In genomic region chrX:101882141-101882751, GRCm38 (mm10) we compare ENCODE assay signal across 16 mouse cellular contexts. TPM values are rescaled to one million over a fixed set of nuclear protein-coding genes. Genes with fewer than 3 reads are reported as not detected.
A peak's percentile ranks its signal among the peaks of the same experiment; 100 is the strongest.
DNase-seq lines count a peak whose midpoint lies in the region; ATAC-seq and TF ChIP-seq lines count a peak whose summit lies in the region.
"Had no signal": no experiment of that assay in that cellular context is flagged by ENCODE, and none has a peak within 500 bp of the region (broad histone marks: within the 10 kb centered on the region; RNA-seq: fewer than 3 reads in every experiment).

No protein-coding gene starts in this region.

- H3K4me2 ChIP-seq in intestine, embryonic 14.5 days (ENCODE audit: low read length) = no peak overlapping the region
- no peak overlapping the region for H3K4me2 ChIP-seq in intestine, postnatal 0 days (replicated peaks; ENCODE audit: low read depth)
- no peak overlapping the region for H3K4me2 ChIP-seq in stomach, embryonic 14.5 days (replicated peaks; ENCODE audit: low read depth, low read length)
- H3K4me2 ChIP-seq: midbrain, embryonic 15.5 days; neural tube, embryonic 13.5 days had no signal

- H3K4me1 ChIP-seq in intestine, embryonic 14.5 days (replicated peaks; ENCODE audit: control insufficient read depth, insufficient read depth, low read length) = no peaks in the 10 kb centered on the region
- H3K4me1 ChIP-seq in intestine, postnatal 0 days (replicated peaks; ENCODE audit: control insufficient read depth, insufficient read depth, low read length) = no peaks in the 10 kb centered on the region
- H3K4me1 ChIP-seq in stomach, embryonic 14.5 days (ENCODE audit: control insufficient read depth, insufficient read depth, low read length) = no peaks in the 10 kb centered on the region
- 0 out of 2 replicates have a peak, but pooled peaks cover 2% of the 10 kb centered on the region for H3K4me1 ChIP-seq in thymus, adult 2 months (replicated peaks; ENCODE audit: control insufficient read depth, insufficient read depth, low read length)
- H3K4me1 ChIP-seq: midbrain, embryonic 15.5 days; neural tube, embryonic 13.5 days had no signal

- ATAC-seq in intestine, embryonic 14.5 days (replicated peaks; ENCODE audit: low FRiP score, low TSS enrichment, low read depth) = no peak
- no peak for ATAC-seq in intestine, postnatal 0 days
- peak; percentile 65; the same call in 1 of the 2 replicates for ATAC-seq in stomach, embryonic 14.5 days (ENCODE audit: insufficient number of reproducible peaks, insufficient read depth, low FRiP score, low read depth)
- ATAC-seq: midbrain, embryonic 15.5 days had no signal

- no peak for TF ChIP-seq CTCF in intestine, postnatal 0 days (IDR thresholded peaks at IDR 0.05; ENCODE audit: low read depth)
- TF ChIP-seq CTCF in thymus, adult 2 months (IDR thresholded peaks at IDR 0.05; ENCODE audit: borderline replicate concordance, control insufficient read depth, extremely low read depth, insufficient read depth, low read length, poor library complexity) = no peak

- no peak overlapping the region for H3K4me3 ChIP-seq in intestine, embryonic 14.5 days (ENCODE audit: low read depth, low read length)
- H3K4me3 ChIP-seq in intestine, postnatal 0 days (ENCODE audit: low read depth, low read length) = no peak overlapping the region
- H3K4me3 ChIP-seq in stomach, embryonic 14.5 days (ENCODE audit: low read depth, low read length) = no peak overlapping the region
- H3K4me3 ChIP-seq in thymus, adult 2 months (ENCODE audit: control insufficient read depth, insufficient read depth, low read length) = no peak overlapping the region
- H3K4me3 ChIP-seq: midbrain, embryonic 15.5 days; neural tube, embryonic 13.5 days had no signal

- TF ChIP-seq POLR2A in thymus, adult 2 months (IDR thresholded peaks at IDR 0.05; ENCODE audit: control insufficient read depth, extremely low read depth, insufficient read depth, low read length, poor library complexity) = no peak

- no peaks in the 10 kb centered on the region for H3K36me3 ChIP-seq in intestine, embryonic 14.5 days (ENCODE audit: control insufficient read depth, insufficient read depth, low read length)
- H3K36me3 ChIP-seq in intestine, postnatal 0 days (ENCODE audit: control insufficient read depth, insufficient read depth) = no peaks in the 10 kb centered on the region
- no peaks in the 10 kb centered on the region for H3K36me3 ChIP-seq in stomach, embryonic 14.5 days (ENCODE audit: control insufficient read depth, insufficient read depth, low read length)
- H3K36me3 ChIP-seq in thymus, adult 2 months (ENCODE audit: control insufficient read depth, insufficient read depth, low read length) = no peaks in the 10 kb centered on the region
- H3K36me3 ChIP-seq: midbrain, embryonic 15.5 days; neural tube, embryonic 13.5 days had no signal

- no peaks in the 10 kb centered on the region for H3K9me3 ChIP-seq in intestine, embryonic 14.5 days (ENCODE audit: control insufficient read depth, low read length)
- no peaks in the 10 kb centered on the region for H3K9me3 ChIP-seq in intestine, postnatal 0 days (ENCODE audit: control insufficient read depth)
- no peaks in the 10 kb centered on the region for H3K9me3 ChIP-seq in stomach, embryonic 14.5 days (ENCODE audit: control insufficient read depth, low read depth, low read length)
- H3K9me3 ChIP-seq: midbrain, embryonic 15.5 days; neural tube, embryonic 13.5 days had no signal

- 36% methylated on average over 3 of the region's 3 CpGs for WGBS in intestine, embryonic 14.5 days
- 50% methylated on average over 3 of the region's 3 CpGs for WGBS in intestine, postnatal 0 days
- 33% methylated on average over 3 of the region's 3 CpGs for WGBS in stomach, embryonic 14.5 days
- WGBS in thymus, adult 2 months = 70% methylated on average over 3 of the region's 3 CpGs

- H3K9ac ChIP-seq in intestine, embryonic 14.5 days (ENCODE audit: low read length) = no peak overlapping the region
- no peak overlapping the region for H3K9ac ChIP-seq in intestine, postnatal 0 days (ENCODE audit: low read depth, low read length)
- H3K9ac ChIP-seq in stomach, embryonic 14.5 days (replicated peaks; ENCODE audit: low read depth, low read length) = no peak overlapping the region
- H3K9ac ChIP-seq: midbrain, embryonic 15.5 days; neural tube, embryonic 13.5 days had no signal

- peaks cover 6% of the 10 kb centered on the region; the same call in 1 of the 2 replicates for H3K27me3 ChIP-seq in intestine, embryonic 14.5 days (replicated peaks; ENCODE audit: control insufficient read depth, insufficient read depth, low read length)
- no peaks in the 10 kb centered on the region for H3K27me3 ChIP-seq in intestine, postnatal 0 days (replicated peaks; ENCODE audit: control insufficient read depth, insufficient read depth, low read length)
- H3K27me3 ChIP-seq in stomach, embryonic 14.5 days (ENCODE audit: control insufficient read depth, insufficient read depth, low read length) = no peaks in the 10 kb centered on the region
- H3K27me3 ChIP-seq in thymus, adult 2 months (ENCODE audit: control insufficient read depth, insufficient read depth, low read length) = no peaks in the 10 kb centered on the region

- peak; percentile 30 for DNase-seq in embryo, embryonic 10 days (ENCODE audit: low spot score)
- no peak for DNase-seq in embryo, embryonic 9.5 days (ENCODE audit: extremely low spot score)
- no peak for DNase-seq in intestine, embryonic 14.5 days (ENCODE audit: low spot score)
- peak; percentile 57 for DNase-seq in brain, adult 2 months (ENCODE audit: low read depth, low spot score)
- DNase-seq in cerebellum, adult 11 months = no peak
- DNase-seq in thymus, adult 2 months = no peak
- DNase-seq: cerebellum, postnatal 14 days; kidney, adult 9 months; layer of hippocampus, adult 9-11 months; lung, adult 18-20 months; right cerebral cortex, adult 18-20 months; thymus, postnatal 25 days had no signal

- peak overlapping the region; percentile 29; the same call in 1 of the 2 replicates for H3K27ac ChIP-seq in intestine, embryonic 14.5 days (ENCODE audit: low read depth)
- no peak overlapping the region for H3K27ac ChIP-seq in intestine, postnatal 0 days (ENCODE audit: low read depth, low read length)
- H3K27ac ChIP-seq in stomach, embryonic 14.5 days (ENCODE audit: low read length) = peak overlapping the region; percentile 15; the same call in 1 of the 2 replicates
- no peak overlapping the region for H3K27ac ChIP-seq in thymus, adult 2 months (ENCODE audit: control insufficient read depth, insufficient read depth, low read length)
- H3K27ac ChIP-seq: midbrain, embryonic 15.5 days; neural tube, embryonic 13.5 days had no signal

RNA-seq across cellular contexts. Expression of gene Nhsl2, which starts 33.1 kb away (rescaled TPM):
- polyA plus RNA-seq in intestine, embryonic 14.5 days (2014; fragmentation: Nextera tagmentation; extraction: Ambion mirVana) = 13.8 and 14.4 TPM in 2 replicates
- 1.3 TPM in 2 replicates for polyA plus RNA-seq in intestine, postnatal 0 days (2015; fragmentation: Nextera tagmentation; extraction: Ambion mirVana)
- 16.3 and 17.4 TPM in 2 replicates for polyA plus RNA-seq in stomach, embryonic 14.5 days (2014; fragmentation: Nextera tagmentation; extraction: Ambion mirVana)
- polyA plus RNA-seq in thymus, adult 2 months (2012; rRNA removed) = 0.81 and 1.4 TPM in 2 replicates

Comparison
In these comparisons a context has a peak if more than half of its experiments do, and no peak if none do; other contexts are left out.
1. DNase-seq: peak in embryo, embryonic 10 days (single experiment) and brain, adult 2 months (single experiment); none in embryo, embryonic 9.5 days (single experiment), intestine, embryonic 14.5 days (single experiment), cerebellum, adult 11 months (single experiment) and thymus, adult 2 months (single experiment).
2. H3K27ac ChIP-seq: peak in intestine, embryonic 14.5 days (single experiment) and stomach, embryonic 14.5 days (single experiment); none in intestine, postnatal 0 days (single experiment) and thymus, adult 2 months (single experiment).